Mouse (Mus musculus): ENCODE measurements around the gene Kdm4b.

Kdm4b gene

DNA sequence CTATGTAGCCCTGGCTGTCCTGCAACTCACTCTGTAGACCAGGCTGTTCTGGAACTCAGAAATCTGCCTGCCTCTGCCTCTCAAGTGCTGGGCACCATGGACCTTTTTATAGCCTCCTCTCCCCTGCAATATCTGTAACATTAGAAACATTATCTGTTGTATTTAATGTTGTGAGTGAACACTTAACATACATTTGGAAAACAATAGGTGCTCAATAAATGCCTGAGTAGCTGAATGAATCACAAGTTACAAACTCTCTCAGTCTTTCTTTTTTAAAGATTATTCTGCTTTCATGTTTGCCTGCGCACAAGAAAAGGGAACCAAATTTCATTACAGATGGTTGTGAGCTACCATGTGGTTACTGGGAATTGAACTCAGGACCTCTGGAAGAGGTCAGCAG, 27.6 kb upstream of the Kdm4b start:
- no peak for DNase-seq (ENCODE audit: low spot score in 2 of 2)

DNA sequence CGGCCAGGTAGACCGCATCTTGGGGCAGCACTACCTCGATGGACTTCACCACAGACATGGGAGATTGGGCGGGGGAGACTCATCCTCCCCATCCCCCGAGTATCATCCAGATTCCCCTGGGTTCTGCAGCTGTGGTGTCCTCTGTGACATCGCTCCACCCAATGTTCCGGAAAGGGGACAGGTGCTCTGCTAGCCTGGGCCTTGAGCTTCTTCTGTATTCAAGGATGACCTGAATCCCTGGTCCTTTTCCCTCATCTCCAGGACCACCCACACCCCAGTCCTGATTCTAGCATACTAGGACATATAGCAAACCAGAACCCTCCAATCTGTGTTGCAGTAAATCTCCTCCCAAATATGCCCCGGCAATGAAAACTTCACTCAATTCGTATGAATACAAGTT, 25.7 kb upstream of the Kdm4b start, which contains the start of gene Arrdc5:
Arrdc5 (minus strand) TSS at position 101 of the 400 bp plus-strand sequence.
- no peak for DNase-seq (ENCODE audit: low spot score in 2 of 2)

DNA sequence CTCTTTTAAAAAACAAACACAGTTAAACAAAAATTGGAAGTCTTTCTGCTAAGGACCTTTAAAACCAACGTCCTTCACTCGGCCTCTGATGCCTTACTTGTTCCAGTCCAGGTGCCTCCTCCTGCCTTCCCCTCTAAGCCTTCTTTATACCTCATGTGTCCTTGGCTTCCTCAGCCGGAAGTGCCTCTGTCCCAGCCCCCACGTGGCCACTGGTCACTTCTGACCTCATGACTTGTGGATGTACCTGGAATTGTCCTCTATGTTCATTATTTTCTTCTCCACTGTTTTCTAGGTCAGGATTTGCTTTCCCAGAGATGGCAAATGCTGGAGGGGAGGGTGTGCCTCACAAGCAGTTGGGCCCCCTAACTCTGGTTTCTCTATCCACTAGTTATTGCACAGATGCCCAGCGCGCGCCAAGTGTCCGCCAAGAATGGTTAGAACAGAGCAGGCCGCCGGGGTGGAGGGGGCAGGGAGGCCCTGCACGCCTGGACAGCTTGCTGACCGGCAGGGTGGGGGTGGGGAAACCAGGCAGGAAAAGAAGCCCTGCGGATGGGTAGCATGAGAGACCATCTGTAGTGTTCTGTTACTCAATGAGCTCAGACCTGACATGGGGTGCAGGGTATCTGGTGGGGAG, 23.4 kb upstream of the Kdm4b start:
- DNase-seq (ENCODE audit: low spot score in 2 of 2), result peak in 1 of 2 experiments; percentile 38

DNA sequence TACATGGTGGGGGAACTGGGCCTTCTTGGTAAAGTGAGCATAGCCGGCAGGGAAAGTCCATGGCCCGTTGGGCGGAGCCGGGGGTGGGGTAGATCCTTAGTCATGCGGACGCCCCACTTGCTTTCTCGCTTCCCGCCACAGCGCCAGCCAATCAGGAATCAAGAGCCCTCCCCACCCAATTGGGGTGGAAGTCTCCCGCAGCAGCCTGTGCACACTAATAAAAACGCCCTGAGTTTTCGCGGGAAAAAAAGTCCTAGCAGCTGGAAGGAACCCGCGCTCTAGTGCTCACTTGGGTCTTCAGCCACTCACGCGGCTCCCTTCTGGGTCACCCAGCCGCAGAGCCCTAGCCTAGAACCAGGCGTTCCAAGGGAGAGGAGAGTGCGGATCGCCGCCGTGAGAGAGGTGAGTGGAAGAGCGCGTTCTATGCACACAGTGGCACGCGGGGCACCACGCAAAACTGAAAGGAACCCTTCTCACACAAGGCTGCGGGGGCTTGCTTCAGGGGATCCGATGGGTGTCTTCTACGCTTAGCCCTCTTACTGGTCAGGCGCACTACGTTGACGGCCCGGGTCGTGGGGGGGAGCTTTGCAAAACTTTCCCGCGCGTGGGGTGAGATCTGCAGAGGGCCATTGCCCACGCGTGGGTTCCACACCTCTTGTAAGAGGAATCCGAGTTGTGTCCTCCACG, 22.6 kb upstream of the Kdm4b start, which contains the start of gene Uhrf1:
Uhrf1 (plus strand) TSS at position 162 of the 687 bp plus-strand sequence.
- DNase-seq (ENCODE audit: low spot score in 2 of 2), result peak; percentile 52 to 81

DNA sequence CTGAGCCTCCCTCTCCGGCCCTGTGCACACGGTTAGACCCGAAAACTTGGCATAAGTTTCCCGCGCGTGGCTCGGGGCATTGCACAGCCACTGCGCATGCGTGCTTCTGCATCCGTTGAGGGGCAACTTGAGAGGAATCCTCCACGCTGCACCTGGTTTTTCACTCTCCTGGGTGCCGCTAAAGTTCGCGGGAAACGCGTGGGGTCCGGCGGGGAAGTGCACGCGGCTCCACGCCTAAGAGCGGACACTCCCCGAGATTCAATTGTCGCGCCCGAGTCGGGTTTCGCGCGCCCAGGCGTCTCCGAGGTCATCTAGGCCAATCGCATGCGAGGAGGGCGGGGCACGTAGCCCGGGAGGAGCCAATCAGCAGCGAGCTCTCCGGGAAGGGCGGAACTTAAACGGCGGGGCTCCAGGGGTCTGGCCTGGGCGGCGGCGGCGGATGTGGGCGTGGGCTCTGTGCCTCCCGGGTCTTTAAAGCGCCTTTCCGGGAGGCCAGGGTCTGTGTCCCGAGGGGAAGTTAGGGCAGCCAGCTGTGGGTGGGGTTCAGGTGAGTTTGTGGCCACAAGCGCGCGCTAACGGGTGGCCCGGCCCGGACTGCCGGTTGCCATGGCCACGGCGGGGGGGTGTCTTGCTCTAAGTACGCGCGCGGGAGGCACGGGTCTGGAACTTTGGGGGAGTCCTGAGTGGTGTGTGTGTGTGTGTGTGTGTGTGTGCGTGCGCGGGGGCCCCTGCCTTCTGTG, 21.8 kb upstream of the Kdm4b start:
- peak; percentile 94 to 95 for DNase-seq (ENCODE audit: low spot score in 2 of 2)

DNA sequence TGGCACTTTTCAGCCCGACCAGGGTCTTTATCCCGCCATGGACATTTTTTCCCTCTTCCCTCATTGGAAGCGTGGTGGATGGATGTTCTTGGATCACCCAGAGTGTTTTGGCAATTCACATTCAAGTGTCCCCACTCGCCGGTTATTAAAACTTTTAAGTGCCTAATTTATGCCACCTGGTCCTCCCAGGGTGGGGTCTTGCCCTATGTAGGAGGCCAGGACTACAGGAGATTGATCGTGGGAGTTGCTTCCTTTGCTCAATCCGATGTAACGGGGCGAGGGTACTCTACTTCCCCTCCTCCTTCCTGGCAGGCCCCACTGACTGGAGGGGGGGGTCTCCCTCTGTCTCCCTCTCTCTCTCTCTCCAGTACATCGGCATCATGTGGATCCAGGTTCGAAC, 21.1 kb upstream of the Kdm4b start:
- DNase-seq (ENCODE audit: low spot score in 2 of 2), result no peak

DNA sequence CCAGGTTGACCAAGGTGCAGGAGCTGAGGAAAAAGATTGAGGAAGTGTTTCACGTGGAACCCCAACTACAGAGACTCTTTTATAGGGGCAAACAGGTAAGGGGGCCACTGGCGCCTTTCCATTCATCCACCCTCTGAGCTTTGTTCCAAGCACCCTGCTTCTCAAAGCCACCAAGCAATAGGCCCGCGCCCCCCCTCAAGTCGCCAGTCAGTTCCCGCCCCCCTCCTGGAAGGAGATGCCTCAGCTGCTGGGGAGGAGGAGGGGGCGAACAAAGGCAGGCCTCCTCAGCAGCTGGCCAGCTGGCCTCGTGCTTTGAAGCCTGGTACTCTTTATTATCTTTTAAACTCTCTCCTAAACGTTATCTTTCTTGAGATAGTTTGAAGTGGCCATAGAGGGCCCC, 20.7 kb upstream of the Kdm4b start:
- DNase-seq (ENCODE audit: low spot score in 2 of 2), result no peak

DNA sequence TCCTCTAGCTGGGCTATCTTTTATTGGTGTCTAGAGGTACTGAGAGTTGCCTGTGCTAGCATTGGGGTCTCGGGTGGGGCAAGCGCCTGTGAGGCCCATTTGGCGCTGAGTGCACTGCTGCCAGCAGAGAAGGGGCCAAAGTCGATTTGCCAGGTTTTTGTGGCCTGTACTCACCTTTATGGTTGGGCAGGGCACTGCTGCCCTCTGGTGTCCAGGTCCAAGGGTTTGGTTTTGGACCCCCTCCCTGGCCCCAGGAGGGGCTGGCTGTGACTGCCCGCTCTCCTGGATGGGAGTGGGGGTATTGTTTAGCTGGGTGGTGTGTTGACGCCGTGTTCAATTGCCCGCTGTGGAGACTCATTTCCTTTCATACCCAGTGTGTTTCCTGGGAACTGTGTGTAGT, 20.0 kb upstream of the Kdm4b start:
- no peak for DNase-seq (ENCODE audit: low spot score in 2 of 2)

DNA sequence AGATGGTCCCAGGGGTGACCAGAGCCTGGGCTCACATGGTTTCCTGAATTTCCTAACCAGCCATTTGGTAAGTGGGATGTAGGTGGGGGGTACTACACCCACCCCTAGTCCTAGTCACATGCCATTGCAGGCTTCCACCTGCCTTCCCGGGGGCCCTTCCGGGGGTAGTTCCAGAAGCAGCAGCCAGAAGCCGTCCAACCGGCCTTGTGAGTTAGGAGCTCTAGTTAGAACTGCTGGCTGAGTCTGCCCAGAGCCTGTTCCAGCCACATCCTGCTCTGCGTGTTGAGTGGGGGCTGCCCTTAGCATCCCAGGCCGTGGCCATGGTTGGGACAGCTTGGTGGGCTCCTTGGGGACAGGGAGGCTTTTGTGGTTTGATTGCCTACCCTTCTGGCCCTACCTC, 17.8 kb upstream of the Kdm4b start:
- peak; percentile 76 to 83 for DNase-seq (ENCODE audit: low spot score in 2 of 2)

DNA sequence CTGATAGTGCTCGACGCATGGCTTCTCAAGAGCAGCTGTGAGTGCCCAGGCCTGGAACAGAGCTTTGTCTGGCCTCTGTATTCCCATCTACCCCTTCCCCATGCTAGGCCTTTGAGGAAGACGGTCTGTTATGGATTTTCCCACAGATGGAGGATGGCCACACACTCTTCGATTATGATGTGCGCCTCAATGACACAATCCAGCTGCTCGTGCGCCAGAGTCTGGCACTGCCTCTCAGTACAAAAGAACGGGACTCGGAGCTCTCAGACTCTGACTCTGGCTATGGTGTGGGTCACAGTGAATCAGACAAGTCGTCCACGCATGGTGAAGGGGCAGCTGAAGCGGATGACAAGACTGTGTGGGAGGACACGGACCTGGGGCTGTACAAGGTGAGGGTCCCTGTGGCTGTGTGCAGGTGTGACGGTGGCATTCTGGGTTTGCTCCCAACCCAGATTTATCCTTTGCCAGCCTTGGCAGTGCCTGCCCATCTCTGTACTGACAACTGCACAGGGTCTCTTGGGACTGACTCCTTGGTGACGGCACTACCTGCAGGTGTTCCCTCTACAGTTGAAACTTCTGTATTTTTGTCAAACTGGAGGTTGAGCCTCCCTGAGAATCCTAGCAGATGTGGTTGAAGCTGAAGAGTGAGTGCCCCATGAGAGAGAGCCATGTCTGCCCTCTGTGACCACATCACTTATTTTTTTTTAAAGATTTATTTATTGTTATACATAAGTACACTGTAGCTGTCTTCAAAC, 16.5 kb upstream of the Kdm4b start:
- DNase-seq (ENCODE audit: low spot score in 2 of 2), result no peak

DNA sequence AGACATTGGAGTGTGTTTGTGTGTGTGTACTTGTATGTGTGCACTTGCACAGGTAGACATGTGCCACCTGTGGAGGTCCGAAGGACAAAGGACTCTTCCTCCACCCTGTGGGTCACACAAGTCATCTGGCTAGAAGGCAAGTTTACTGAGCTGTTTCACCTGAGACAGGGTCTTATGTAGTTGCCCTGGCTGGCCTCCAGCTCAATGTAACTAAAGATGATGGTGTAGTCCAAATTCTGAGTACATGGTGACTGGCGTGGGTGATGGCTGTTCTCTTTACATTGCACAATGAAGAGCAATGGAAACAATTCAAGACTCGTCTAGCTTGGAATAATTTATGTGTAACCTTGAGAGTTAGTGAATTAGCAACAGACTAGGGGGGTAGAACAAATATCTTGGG, 1.4 kb upstream of the Kdm4b start:
- DNase-seq (ENCODE audit: low spot score in 2 of 2), result no peak

DNA sequence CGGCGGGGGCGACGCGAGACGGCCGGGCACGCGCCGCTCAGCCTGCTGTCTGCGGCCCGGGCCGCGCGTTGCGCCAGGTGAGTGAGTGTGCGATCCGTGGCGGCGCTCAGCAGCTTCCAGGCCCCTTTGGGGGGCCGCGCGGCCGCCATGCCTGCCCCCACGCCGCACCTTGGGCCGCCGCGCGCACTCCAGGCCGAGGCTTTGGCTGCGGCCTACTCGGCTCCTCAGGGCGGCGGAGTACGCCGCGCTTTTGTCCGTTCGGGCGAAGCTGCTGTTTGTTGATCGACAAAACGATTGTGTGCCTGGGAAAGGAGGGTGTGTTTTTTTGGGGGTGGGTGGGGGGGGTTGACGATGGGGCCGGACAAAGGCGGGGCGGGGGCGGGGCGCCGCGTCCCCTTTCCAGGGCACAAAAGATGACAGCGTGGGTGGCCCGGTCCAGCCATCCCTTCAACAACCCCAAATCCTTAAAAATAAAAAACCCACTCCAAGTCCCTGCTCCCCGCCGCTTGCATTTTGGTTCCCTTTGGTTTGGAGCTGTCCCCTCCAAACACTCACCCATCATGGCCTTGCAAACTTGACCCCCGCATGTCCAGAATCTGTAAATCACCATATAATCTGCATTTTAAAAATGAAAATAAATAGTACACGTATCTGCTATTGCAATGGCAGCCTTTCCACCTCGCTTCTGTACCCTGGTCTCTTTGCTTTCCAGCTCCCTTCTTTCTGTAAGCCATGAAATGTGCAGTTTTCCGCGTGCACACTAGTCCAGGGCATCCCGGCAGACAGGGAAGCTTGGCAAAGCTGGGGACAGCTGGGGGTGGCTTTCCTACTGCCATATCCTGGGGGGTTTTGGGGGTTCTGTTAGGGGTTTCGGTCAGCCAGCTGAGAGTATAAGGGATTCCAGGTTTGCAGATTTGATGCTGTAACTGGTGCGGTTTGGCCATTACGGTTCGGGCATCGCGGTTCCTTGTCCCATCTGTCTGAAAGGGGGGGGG, 588 bp downstream of the Kdm4b start:
- no peak for DNase-seq (ENCODE audit: low spot score in 2 of 2)

DNA sequence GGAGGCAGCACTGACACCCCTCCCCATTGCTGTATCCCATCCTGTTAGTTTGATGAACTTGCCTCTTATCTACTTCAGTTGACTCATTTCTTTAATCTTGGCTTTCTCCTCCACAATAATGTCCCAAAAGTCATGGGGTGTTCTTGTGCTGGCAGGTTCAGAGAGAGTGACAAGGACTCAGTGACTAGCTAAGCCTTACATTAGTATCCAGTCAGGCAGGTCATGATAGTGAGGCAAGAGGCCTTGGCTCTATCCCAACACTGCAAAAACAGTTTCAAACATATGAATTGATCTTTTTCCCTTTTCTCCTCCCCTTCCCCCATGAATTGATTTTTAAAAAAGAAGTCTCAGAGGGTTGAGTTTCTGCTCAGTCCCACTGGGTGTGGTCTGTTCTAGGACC, 3.4 kb downstream of the Kdm4b start:
- DNase-seq (ENCODE audit: low spot score in 2 of 2), result no peak

DNA sequence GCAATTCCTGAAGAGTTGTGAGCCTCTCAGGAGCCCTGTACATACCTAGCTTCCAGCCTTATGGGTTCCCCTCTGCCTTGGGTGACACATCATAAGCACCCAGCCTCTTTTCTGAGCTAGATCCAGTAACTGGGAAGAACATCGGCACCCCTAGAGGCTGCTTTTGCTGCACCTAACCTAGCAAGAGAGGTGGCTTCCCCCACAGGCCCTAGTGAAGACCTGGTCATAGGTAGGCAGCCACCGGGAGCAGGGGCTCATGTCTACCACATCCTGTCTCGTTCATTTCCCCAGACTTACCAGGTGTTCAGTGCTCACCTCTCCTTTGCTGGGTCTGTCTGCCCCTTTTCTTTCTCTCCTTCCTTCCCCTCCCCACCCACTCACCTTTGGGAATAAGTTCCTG, 4.5 kb downstream of the Kdm4b start:
- no peak for DNase-seq (ENCODE audit: low spot score in 2 of 2)

DNA sequence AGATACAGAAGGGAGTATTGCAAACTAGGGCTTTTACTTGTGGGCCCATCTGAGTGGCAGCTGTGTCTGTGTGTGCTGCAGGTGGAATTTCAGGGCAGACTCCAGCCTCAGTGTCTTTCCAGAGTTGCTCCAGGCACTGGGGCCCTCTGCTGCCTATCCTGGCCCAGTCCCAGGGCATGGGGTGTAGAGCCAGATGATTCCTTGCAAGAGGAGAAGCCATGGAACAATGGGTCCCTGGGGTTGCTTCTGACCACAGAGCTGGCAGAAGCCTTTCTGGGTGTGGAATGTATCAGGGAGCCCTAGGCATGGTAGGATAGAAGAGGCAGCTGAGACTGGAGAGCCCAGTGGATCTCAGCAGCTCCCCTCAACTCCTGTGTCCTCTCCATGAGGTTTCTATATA, 5.4 kb downstream of the Kdm4b start:
- peak in 1 of 2 experiments; percentile 57 for DNase-seq (ENCODE audit: low spot score in 2 of 2)

DNA sequence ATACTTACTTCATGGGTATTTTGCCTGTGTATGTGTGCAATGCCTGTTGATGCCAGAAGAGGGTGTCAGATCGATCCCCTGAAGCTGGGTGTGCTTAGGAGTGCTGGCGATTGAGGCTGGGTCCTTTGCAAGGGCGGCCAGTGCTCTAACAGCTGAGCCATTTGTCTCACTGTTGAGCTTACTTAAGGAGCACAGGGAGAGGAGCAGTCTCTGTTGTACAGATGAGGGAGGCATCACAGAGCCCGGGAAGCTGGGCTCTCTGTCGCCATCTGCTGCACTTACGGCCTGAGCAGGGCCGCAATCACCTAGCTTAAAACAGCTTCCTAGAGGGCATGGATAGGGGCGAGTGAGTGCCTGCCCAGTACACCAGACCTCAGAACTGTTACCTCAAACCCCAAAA, 7.1 kb downstream of the Kdm4b start:
- no peak for DNase-seq (ENCODE audit: low spot score in 2 of 2)

DNA sequence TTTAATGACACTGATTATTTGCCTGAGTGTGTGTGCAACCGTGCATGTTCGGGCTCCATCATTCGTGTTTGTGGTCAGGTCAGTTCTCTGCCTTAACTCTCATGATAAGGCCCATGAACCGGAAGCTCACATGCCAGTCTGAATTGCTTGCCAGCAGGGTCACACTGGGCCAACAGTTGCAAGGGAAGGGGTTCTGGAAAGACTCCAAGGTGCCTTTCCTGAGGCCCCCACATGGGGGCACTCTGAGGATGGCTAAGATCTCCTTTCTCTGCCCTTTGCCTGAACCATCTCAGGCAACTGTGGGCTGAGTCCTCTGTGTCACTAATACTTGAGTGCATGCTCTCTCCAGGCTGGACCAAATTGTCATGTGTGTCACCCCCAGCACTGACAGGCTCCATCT, 11.3 kb downstream of the Kdm4b start:
- DNase-seq (ENCODE audit: low spot score in 2 of 2), result peak; percentile 28 to 57

DNA sequence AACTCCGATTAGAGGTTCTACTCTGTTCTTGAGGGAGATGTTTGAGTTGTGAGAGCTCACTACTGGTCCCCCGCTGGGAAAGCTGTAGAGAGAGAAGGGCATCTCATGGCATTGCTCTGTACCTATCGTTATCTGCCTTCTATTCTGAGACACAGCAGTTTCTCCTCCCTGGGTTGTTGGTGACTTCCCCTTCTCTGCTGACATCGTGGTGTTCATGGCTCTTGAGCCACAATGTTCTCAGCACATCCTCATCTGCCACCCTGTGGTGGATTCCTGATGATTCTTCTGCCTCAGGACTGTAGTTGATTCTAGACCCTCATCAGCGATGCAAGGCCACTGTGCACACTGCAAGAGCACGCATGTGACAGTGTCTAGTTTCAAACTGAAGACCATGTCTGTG, 11.9 kb downstream of the Kdm4b start:
- no peak for DNase-seq (ENCODE audit: low spot score in 2 of 2)

DNA sequence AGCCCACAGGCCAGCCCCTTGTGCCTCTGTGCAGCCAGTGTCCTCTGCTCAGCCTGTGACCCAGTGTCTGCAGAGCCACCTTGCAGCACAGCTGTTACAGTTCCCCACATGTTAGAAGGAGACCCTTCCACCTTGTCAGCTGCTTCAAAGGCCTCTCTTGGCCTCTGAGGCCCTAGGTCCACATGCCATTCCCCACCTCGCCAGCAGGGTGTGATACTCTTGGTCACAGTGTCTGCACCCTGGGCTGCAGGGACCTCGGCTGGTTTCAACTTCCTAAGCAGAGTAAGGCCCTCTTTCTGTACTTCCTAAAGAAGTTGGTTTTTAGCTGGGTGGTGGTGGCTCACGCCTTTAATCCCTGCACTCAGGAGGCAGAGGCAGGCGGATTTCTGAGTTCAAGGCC, 13.0 kb downstream of the Kdm4b start:
- no peak for DNase-seq (ENCODE audit: low spot score in 2 of 2)

DNA sequence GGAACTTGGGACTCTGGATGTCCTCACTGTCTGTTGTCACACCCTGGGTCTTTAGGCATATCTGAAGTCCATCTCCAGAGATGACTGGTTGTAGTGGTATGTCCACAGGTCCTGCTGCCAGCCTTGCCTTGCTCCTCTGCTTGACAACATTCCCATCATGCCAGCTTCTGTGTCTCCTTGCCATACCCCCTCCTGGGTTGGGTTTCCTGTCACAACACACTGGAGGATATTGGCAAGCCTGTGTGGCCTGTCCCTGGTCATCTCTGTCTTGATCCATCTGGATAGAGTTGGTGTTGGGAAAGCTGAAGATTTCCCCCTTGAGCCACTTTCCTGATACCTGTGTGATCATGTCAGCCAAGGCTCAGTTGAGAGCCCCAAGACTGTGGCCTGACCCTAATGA, 14.9 kb downstream of the Kdm4b start:
- no peak for DNase-seq (ENCODE audit: low spot score in 2 of 2)

DNA sequence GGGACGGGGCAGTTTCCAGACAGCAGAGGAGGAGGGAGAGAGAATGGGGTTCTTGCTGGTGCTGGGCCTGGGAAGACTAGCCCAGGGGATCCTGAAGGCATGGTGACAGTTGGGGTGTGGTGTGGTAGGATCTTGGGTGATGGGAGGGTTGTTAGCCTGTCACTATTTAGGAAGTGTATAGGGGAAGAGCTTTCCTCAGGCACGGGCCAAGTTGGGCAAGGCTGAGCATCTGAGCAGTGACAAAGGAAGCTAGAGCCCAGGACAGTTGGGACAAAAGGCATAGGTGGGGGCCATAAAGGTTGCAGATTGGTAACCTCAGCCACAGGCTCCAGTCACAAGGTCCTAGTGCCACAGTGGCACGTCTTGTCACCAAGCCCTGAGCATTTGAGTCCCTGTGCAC, 17.6 kb downstream of the Kdm4b start:
- no peak for DNase-seq (ENCODE audit: low spot score in 2 of 2)

Measured in urinary bladder, postnatal 36 days (tissue).